Mouse (Mus musculus) C2C12 (cell line): ENCODE results near the gene Vps16. TPM values are rescaled to one million over a fixed set of nuclear protein-coding genes. Genes with fewer than 3 reads are reported as not detected.

Source experiments
- H3K27me3 ChIP-seq: one replicate; pipeline ENCODE4 v1.6.1; 2011; ENCODE audit not compliant: control insufficient read depth, insufficient read depth, insufficient read length
- H3K36me3 ChIP-seq: one replicate; pipeline ENCODE4 v1.6.1; 2011; ENCODE audit not compliant: control insufficient read depth, insufficient read depth
- H3K4me3 ChIP-seq: one replicate; pipeline ENCODE4 v1.5.1; 2011; ENCODE audit warnings: mild to moderate bottlenecking, control low read depth; ENCODE audit not compliant: poor library complexity, insufficient read depth, severe bottlenecking
- H3K79me2 ChIP-seq: one replicate; pipeline ENCODE4 v1.6.1; 2011; ENCODE audit not compliant: control insufficient read depth, insufficient read depth
- H3K79me3 ChIP-seq: one replicate; pipeline ENCODE4 v1.6.1; 2011; ENCODE audit warnings: low read depth, control low read depth
- H3ac ChIP-seq: one replicate; pipeline ENCODE3; 2011; ENCODE audit warnings: low read depth; ENCODE audit not compliant: control insufficient read depth, insufficient read length
- CEBPB ChIP-seq: IDR thresholded peaks from one replicate; pipeline ENCODE4 v1.6.1; 2011; ENCODE audit warnings: low read depth, mild to moderate bottlenecking, control low read depth, moderate library complexity
- CTCF ChIP-seq: IDR thresholded peaks from one replicate; pipeline ENCODE4 v1.5.1; 2011; ENCODE audit not compliant: control insufficient read depth, insufficient read depth, insufficient read length
- FOSL1 ChIP-seq: IDR thresholded peaks from one replicate; pipeline ENCODE4 v1.8.0; 2011; ENCODE audit warnings: mild to moderate bottlenecking, low read length; ENCODE audit not compliant: poor library complexity, insufficient read depth, severe bottlenecking
- MAX ChIP-seq: IDR thresholded peaks from one replicate; pipeline ENCODE4 v1.6.1; 2011; ENCODE audit warnings: mild to moderate bottlenecking, control low read depth
- MYOD1 ChIP-seq: IDR thresholded peaks from one replicate; pipeline ENCODE4 v1.6.1; 2011; ENCODE audit warnings: low read depth; ENCODE audit not compliant: control insufficient read depth, insufficient read length
- MYOG ChIP-seq: IDR thresholded peaks from one replicate; pipeline ENCODE4 v1.6.1; 2011; ENCODE audit not compliant: control insufficient read depth, insufficient read length; ENCODE audit errors: extremely low read depth
- USF1 ChIP-seq: IDR thresholded peaks from one replicate; pipeline ENCODE4 v1.6.1; 2011; ENCODE audit warnings: low read depth, mild to moderate bottlenecking, control low read depth, moderate library complexity
- polyA plus RNA-seq: library from polyadenylated mRNA; unstranded; fragments of >200 nt; fragmentation: generic; extraction: Trizol; gene quantifications from one replicate; pipeline ENCODE4 v1.2.1, GENCODE M21; 2012; ENCODE audit warnings: missing spikeins

The Vps16 gene
- polyA plus RNA-seq, 1 experiment = 44.0 TPM

DNA sequence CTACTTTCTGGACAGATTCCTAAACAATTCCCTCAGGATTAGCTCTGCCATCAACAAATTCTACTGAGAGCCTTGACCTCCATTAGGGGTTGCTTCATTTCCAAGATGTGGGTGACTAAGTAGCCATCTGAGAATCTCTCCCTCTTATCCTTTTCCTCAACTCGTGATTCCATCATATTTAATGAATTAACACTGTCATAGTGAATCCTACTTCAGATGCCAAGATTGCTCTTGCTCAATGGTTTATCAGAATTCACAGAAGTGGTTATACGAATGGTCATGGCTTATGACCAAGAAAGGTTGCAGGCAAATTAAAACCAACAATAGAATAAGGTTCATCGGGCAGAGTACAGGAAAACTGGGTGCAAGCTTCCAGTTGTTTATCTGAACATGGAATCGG is 22.2 kb upstream of the Vps16 start:
- Histone ChIP-seq H3K36me3 (no peaks in the 10 kb centered on the region), H3K79me3 (no peaks in the 10 kb centered on the region), H3K4me3 (no peak overlapping the region), H3K79me2 (no peaks in the 10 kb centered on the region), H3K27me3 (peaks cover 16% of the 10 kb centered on the region), H3ac (no peak overlapping the region)
- TF ChIP-seq MYOD1 (no peak), CTCF (no peak), MAX (no peak), CEBPB (no peak), FOSL1 (no peak), MYOG (no peak), USF1 (no peak)

DNA sequence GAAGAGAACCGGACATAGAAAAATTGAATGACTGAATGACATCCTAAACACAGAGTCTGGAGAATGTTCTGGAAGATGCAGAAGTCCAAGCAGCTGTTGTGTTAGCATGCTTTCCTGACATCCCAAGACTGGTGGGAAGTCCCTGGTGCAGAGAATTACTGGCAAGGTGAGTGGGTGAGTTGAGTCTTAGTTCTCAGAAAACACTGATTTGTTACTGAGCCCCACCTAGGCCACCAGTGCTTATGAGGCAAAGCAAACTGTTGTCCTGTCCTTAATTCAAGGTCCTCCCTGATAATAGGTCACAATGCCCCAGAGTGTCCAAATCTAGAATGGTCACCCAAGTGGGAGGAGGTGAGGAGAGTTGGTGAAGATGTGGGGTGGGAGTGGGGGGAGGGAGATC is 19.2 kb upstream of the Vps16 start, which contains the start of the genes Gm28372 and 1700020A23Rik:
TSS of gene Gm28372 (plus strand) at position 301 of the 400 bp plus-strand sequence.
TSS of gene 1700020A23Rik (plus strand) at position 321 of the 400 bp plus-strand sequence.
- H3K36me3 ChIP-seq = no peaks in the 10 kb centered on the region
- H3K4me3 ChIP-seq = no peak within 1 kb of the TSS
- H3K27me3 ChIP-seq = peaks cover 9% of the 10 kb centered on the region
- H3K79me2 ChIP-seq = no peaks in the 10 kb centered on the region
- TF ChIP-seq CEBPB (no peak), MYOG (no peak), MYOD1 (no peak), USF1 (no peak), FOSL1 (no peak), MAX (no peak), CTCF (no peak)
- H3ac ChIP-seq = no peak within 1 kb of the TSS
- H3K79me3 ChIP-seq = no peaks in the 10 kb centered on the region

DNA sequence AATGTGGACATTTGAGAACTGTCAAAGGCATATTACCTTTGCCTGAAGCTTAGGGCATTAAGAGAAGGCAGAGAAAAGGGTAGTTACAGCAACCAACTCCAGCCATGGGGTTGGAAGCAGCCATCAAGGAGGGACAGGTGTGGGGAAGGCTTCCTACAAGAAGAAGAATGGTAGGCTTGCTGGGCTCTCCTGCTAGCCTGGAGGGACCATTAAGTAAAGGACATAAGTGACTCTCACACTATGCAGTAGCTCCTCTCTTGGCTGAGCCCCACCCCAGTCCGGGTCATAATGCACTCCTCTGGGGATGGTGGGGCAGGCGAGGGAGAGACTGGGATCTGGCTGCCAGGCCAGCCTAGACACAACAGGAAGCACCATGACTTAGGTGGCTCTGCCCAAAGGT is 18.0 kb upstream of the Vps16 start, which contains the start of gene Tmem239:
TSS of gene Tmem239 (plus strand) at position 301 of the 400 bp plus-strand sequence.
- H3ac ChIP-seq = no peak within 1 kb of the TSS
- TF ChIP-seq CTCF = no peak
- no peak for TF ChIP-seq MYOD1
- no peak for TF ChIP-seq MAX
- TF ChIP-seq MYOG = no peak
- no peak for TF ChIP-seq USF1
- no peak for TF ChIP-seq CEBPB
- no peak for TF ChIP-seq FOSL1

DNA sequence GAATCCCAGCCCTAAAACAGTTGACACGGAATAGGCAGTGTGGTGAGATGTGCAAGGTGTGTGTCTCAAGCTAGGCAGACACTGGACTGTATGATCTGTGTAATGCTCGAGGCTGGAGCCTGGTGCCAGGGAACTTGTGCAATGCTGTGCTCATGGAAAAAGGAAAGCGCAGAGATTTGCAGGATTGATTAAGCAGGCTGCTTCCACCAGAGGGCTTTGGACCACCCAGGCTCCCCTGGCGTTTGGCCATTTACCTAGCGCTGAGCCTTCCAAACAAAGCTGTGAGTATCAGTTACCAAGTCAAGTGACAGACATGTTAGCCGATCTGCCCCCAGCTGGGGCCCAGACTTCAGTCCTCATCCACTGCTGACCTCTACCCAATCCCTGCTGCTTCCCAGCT is 15.9 kb upstream of the Vps16 start:
- Histone ChIP-seq H3K4me3 (no peak overlapping the region), H3K79me3 (no peaks in the 10 kb centered on the region), H3K79me2 (no peaks in the 10 kb centered on the region), H3ac (no peak overlapping the region), H3K36me3 (no peaks in the 10 kb centered on the region), H3K27me3 (no peaks in the 10 kb centered on the region)
- no peak for TF ChIP-seq CEBPB
- no peak for TF ChIP-seq MYOG
- no peak for TF ChIP-seq USF1
- TF ChIP-seq FOSL1 = no peak
- TF ChIP-seq CTCF = no peak
- TF ChIP-seq MYOD1 = no peak
- TF ChIP-seq MAX = no peak

More for the DNA sequence above, 18.0 kb upstream of the Vps16 start, which contains the start of gene Tmem239:
- Histone ChIP-seq H3K27me3 (peaks cover 7% of the 10 kb centered on the region), H3K79me2 (no peaks in the 10 kb centered on the region), H3K36me3 (no peaks in the 10 kb centered on the region), H3K79me3 (no peaks in the 10 kb centered on the region), H3K4me3 (no peak within 1 kb of the TSS)

DNA sequence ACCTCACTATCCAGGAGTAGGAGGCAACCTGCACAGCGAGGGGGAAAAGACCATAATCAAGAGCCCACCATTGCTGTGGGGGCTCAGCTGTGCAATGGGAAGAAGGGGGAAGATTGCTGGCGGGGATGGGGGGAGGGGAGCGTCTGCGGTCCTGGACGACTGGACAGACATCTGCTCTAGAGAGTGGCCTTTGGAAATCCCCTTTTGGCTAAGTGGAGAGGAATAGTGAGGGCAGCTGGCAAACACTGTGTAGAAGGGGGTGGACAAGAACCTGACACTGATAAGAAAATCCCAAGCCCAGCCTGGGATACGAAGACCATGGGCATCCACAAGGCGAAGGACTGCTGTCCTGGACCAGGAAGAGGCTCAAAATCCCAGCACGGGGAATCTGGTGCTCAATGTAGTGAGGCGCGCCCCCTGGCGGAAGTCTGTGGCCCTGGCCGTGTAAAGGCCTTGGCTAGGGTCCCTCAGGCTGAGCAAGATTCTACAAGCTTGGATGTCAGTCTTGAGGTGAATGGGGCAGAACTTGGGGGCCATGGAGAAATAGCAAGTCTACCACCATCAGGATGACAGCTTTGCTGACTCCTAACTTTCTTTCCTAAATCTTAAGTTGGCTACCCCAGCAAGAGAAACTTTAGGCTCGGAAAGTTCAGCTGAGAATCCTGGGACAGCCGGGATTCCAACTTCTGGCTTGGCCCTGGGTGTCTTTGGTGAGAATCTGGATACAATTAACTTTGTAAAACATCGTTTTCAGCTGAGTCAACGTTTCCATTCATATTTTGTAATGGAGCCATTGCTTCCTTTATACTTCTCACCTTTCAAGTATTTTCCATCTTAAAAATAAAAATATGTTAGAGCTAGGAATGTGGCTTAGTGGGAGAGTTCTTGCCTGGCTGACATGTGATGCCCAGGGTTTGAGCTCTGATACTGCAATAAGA is 12.3 kb upstream of the Vps16 start:
- no peaks in the 10 kb centered on the region for H3K79me3 ChIP-seq
- TF ChIP-seq MYOD1 = no peak
- TF ChIP-seq CEBPB = no peak
- TF ChIP-seq CTCF = peak; percentile 87

More for the DNA sequence above, 12.3 kb upstream of the Vps16 start:
- H3K27me3 ChIP-seq = no peaks in the 10 kb centered on the region
- no peaks in the 10 kb centered on the region for H3K79me2 ChIP-seq
- H3K4me3 ChIP-seq = no peak overlapping the region
- no peaks in the 10 kb centered on the region for H3K36me3 ChIP-seq
- no peak overlapping the region for H3ac ChIP-seq
